Mouse (Mus musculus): ENCODE results near the gene Glce. TPM values are rescaled to one million over a fixed set of nuclear protein-coding genes. Genes with fewer than 3 reads are reported as not detected.

Glce gene
- total RNA-seq, 2 experiments from 2014 or later = 0.38 to 2.2 TPM

Other genes with a start within 250 kb of the Glce start
- gene Rplp1, start 208.1 kb downstream of the Glce start, total RNA-seq (2015; ENCODE audit: low replicate concordance) = 655 and 829 TPM in 2 replicates
- 835 and 981 TPM in 2 replicates for gene Rplp1, start 208.1 kb downstream of the Glce start, total RNA-seq (2017; ENCODE audit: low replicate concordance)
- gene Kif23, start 175.9 kb downstream of the Glce start, total RNA-seq (2015; ENCODE audit: low replicate concordance) = 67.1 and 70.2 TPM in 2 replicates
- 131 and 155 TPM in 2 replicates for gene Kif23, start 175.9 kb downstream of the Glce start, total RNA-seq (2017; ENCODE audit: low replicate concordance)
- not detected in 2 replicates for gene Paqr5, start 95.8 kb downstream of the Glce start, total RNA-seq (2015; ENCODE audit: low replicate concordance)
- not detected in 2 replicates for gene Paqr5, start 95.8 kb downstream of the Glce start, total RNA-seq (2017; ENCODE audit: low replicate concordance)
- not detected in 2 replicates for gene Spesp1, start 159.6 kb upstream of the Glce start, total RNA-seq (2015; ENCODE audit: low replicate concordance)
- not detected in 2 replicates for gene Spesp1, start 159.6 kb upstream of the Glce start, total RNA-seq (2017; ENCODE audit: low replicate concordance)
- 71.1 and 137 TPM in 2 replicates for gene Anp32a, start 218.6 kb upstream of the Glce start, total RNA-seq (2015; ENCODE audit: low replicate concordance)
- gene Anp32a, start 218.6 kb upstream of the Glce start, total RNA-seq (2017; ENCODE audit: low replicate concordance) = 126 and 136 TPM in 2 replicates